Comparison of ENCODE assay signal across 8 mouse cellular contexts in the genomic region with DNA sequence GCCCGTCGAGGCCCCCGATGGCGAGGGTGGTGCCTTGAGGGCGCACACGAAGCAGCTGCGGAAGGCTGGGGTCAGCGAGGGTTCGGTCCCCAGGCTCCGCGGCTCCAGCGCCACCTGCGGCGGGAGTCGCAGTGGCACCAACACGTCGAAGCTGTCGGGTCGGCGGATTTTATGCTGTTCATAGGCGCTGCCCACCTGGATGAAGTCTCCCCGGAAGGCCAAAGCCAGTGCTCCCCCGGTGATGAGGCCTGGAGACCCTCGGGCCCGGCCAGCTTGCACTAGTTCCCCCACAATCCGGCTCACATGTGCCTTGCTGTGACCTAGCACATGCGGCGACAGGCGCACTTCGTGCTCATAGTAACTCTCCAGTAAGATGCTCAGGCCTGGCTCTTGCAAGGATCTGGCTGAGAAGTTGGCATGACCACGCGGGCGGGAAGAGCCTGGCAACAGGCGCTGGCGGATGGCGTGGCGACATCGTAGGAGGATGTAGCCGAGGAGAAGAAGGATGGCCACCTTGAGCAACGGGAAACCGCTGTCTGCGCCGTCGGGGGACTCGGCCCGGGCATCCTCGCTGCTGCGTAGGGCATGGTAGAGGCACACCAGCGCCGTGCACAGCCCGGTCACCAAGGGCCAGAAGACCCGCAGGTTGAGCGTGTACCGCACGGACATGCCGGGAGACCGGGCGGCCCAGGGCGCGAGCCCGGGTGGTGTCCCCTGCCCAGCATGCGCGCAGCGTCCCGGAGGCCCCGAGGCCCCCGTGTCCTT. TPM values are rescaled to one million over a fixed set of nuclear protein-coding genes. Genes with fewer than 3 reads are reported as not detected.
DNase-seq lines count a peak whose midpoint lies in the region; ATAC-seq and TF ChIP-seq lines count a peak whose summit lies in the region.

No protein-coding gene starts in this region.

- H3K9ac ChIP-seq in lung, postnatal 0 days (replicated peaks; ENCODE audit: low read depth), result peak overlapping the region; percentile 99

- peak overlapping the region; percentile 97 for H3K27ac ChIP-seq in lung, postnatal 0 days (ENCODE audit: low read length)

- no peak for TF ChIP-seq EP300 in lung, postnatal 0 days (IDR thresholded peaks at IDR 0.05)

- peak; percentile 22 for ATAC-seq in inflammation-experienced regulatory T-cells, adult 6 months
- ATAC-seq in lung, postnatal 0 days, result peak; percentile 4; the same call in 1 of the 2 replicates

- peak overlapping the region; percentile 83 for H3K4me2 ChIP-seq in lung, postnatal 0 days (replicated peaks; ENCODE audit: low read depth, low read length)

- no peaks in the 10 kb centered on the region; the same call in 1 of the 2 replicates for H3K36me3 ChIP-seq in lung, postnatal 0 days (ENCODE audit: insufficient read depth, low read length)

- no peaks in the 10 kb centered on the region for H3K27me3 ChIP-seq in lung, postnatal 0 days (replicated peaks; ENCODE audit: insufficient read depth, low read length)

- peaks cover 27% of the 10 kb centered on the region for H3K4me1 ChIP-seq in lung, postnatal 0 days (ENCODE audit: insufficient read depth, low read depth, low read length)

- DNase-seq in left cerebral cortex, postnatal 14 days (ENCODE audit: low spot score in 2 of 2), result peak; percentile 11 to 54
- DNase-seq in left cerebral cortex, postnatal 4 days, result no peak
- peak; percentile 65 for DNase-seq in adrenal gland, postnatal 14 days
- DNase-seq in forelimb bud, embryonic 11.5 days (ENCODE audit: low read depth, low spot score), result peak; percentile 27
- DNase-seq in lung, postnatal 0 days (ENCODE audit: low spot score), result peak; percentile 68
- DNase-seq in retina, postnatal 1 day, result peak; percentile 42
- no peak for DNase-seq in cerebellum, adult 9-11 months

- peak; percentile 68 for TF ChIP-seq CTCF in lung, postnatal 0 days (IDR thresholded peaks at IDR 0.05)

- H3K4me3 ChIP-seq in lung, postnatal 0 days (ENCODE audit: low read depth, low read length), result peak overlapping the region; percentile 70

- 6% methylated on average over 62 of the region's 67 CpGs for WGBS in lung, postnatal 0 days

- intact Hi-C loops in left cerebral cortex, postnatal 14 days (cut with DNase I), result no loop called here
- intact Hi-C loops in left cerebral cortex, postnatal 4 days (cut with DNase I), result no loop called here

- H3K9me3 ChIP-seq in lung, postnatal 0 days (ENCODE audit: low read length), result no peaks in the 10 kb centered on the region

RNA-seq across cellular contexts. Expression of a gene that starts 0.9 kb away (rescaled TPM):
- total RNA-seq in left cerebral cortex, postnatal 14 days (2021), result 1 to 10 TPM; 4.0 to 4.3 TPM
- total RNA-seq in left cerebral cortex, postnatal 4 days (2021), result 1 to 10 TPM; 3.5 to 3.9 TPM
- 16.6 and 18.3 TPM in 2 replicates for total RNA-seq in adrenal gland, postnatal 14 days (2021)
- polyA plus RNA-seq in inflammation-experienced regulatory T-cells, adult 6 months (2017; shearing (Covaris generic)), result 1 to 10 TPM in 1 of 3 experiments, under 1 TPM in 2; 0.46 to 1.1 (median 0.68) TPM
- polyA plus RNA-seq in lung, postnatal 0 days (2015; fragmentation: Nextera tagmentation; extraction: Ambion mirVana), result 14.5 and 16.2 TPM in 2 replicates

RNA-seq across cellular contexts. Expression of a gene that starts 42.3 kb away (rescaled TPM):
- 10 to 100 TPM; 38.6 to 39.4 TPM for total RNA-seq in left cerebral cortex, postnatal 14 days (2021)
- total RNA-seq in left cerebral cortex, postnatal 4 days (2021), result 10 to 100 TPM; 28.2 to 31.2 TPM
- 65.8 and 74.6 TPM in 2 replicates for total RNA-seq in adrenal gland, postnatal 14 days (2021)
- 10 to 100 TPM in 2 of 3 experiments, 1 to 10 TPM in 1; 9.3 to 17.3 (median 11.1) TPM for polyA plus RNA-seq in inflammation-experienced regulatory T-cells, adult 6 months (2017; shearing (Covaris generic))
- polyA plus RNA-seq in lung, postnatal 0 days (2015; fragmentation: Nextera tagmentation; extraction: Ambion mirVana), result 68.5 and 88.6 TPM in 2 replicates

RNA-seq across cellular contexts. Expression of a gene that starts 42.8 kb away (rescaled TPM):
- total RNA-seq in left cerebral cortex, postnatal 14 days (2021), result 10 to 100 TPM; 61.8 to 68.6 TPM
- total RNA-seq in left cerebral cortex, postnatal 4 days (2021), result 10 to 100 TPM; 15.7 to 18.9 TPM
- 7.2 and 9.4 TPM in 2 replicates for total RNA-seq in adrenal gland, postnatal 14 days (2021)
- polyA plus RNA-seq in inflammation-experienced regulatory T-cells, adult 6 months (2017; shearing (Covaris generic)), result under 1 TPM in 1 of 3 experiments, not detected in 2; 0.21 TPM
- 4.3 and 4.4 TPM in 2 replicates for polyA plus RNA-seq in lung, postnatal 0 days (2015; fragmentation: Nextera tagmentation; extraction: Ambion mirVana)

Comparison
In these comparisons a context has a peak if more than half of its experiments do, and no peak if none do; other contexts are left out.
1. DNase-seq: peak in left cerebral cortex, postnatal 14 days (2 of 2), adrenal gland, postnatal 14 days (single experiment), forelimb bud, embryonic 11.5 days (single experiment), lung, postnatal 0 days (single experiment) and retina, postnatal 1 day (single experiment); none in left cerebral cortex, postnatal 4 days (single experiment) and cerebellum, adult 9-11 months (single experiment).